Mouse (Mus musculus): ENCODE measurements at regions not wholly inside any gene's neighbourhood (a gene's known extent, or its start where the extent isn't known, plus 50 kb on each side); places are given as distances from the start of the nearest gene placed in this dataset.
"Not testable (repeated sequence)": the region's sequence is repeated elsewhere in the genome, so short reads cannot be mapped to it uniquely, and the experiment has no call there.

GRCm38 (mm10) chr16:50779030-50779784 is 188.3 kb upstream of the Ccdc54 start:
- DNase-seq (ENCODE audit: low spot score in 2 of 2): no peak

GRCm38 (mm10) chr16:50774699-50775098 is 183.7 kb upstream of the Ccdc54 start:
- not testable (repeated sequence) for DNase-seq (ENCODE audit: low spot score in 2 of 2)

DNA sequence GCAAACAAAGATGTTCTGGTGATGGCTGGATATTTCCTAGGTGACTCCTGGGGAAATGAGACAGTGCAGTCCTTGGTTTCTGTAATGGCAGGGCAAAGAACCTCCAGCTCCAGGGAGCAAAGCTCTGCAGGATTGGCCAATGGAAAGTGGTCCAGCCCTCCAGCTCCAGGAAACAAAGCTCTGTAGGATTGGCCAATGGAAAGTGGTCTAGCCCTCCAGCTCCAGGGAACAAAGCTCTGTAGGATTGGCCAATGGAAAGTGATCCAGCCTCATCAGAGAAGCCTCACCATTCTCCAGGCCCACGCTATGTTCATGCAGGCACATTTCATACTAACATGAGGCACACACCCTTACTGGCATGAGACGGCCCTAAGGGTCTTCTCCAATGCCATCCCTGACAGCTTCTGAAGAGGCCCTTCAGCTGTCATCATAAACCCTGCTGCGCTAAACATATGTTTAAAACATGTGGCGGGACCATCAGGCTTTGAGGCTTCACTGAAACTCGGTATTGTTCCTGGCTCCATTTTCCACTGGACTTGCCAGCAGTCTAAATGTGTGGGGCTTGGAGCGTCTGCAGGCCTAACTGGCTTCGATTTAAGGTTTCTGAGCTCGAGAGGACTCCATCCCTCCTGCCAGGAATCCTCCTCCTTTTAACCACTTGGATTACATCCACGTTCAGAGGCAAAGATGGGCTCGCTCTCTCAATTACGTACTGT is 175.3 kb upstream of the Ccdc54 start:
- no peak for DNase-seq (ENCODE audit: low spot score in 2 of 2)

GRCm38 (mm10) chr16:50762096-50762495 is 171.1 kb upstream of the Ccdc54 start:
- DNase-seq (ENCODE audit: low spot score in 2 of 2): no peak

- DNase-seq (ENCODE audit: low spot score in 2 of 2): no peak
Observed at GRCm38 (mm10) chr16:50759979-50760378, 169.0 kb upstream of the Ccdc54 start.

GRCm38 (mm10) chr16:50756696-50757095 is 165.7 kb upstream of the Ccdc54 start:
- DNase-seq (ENCODE audit: low spot score in 2 of 2): no peak

DNA sequence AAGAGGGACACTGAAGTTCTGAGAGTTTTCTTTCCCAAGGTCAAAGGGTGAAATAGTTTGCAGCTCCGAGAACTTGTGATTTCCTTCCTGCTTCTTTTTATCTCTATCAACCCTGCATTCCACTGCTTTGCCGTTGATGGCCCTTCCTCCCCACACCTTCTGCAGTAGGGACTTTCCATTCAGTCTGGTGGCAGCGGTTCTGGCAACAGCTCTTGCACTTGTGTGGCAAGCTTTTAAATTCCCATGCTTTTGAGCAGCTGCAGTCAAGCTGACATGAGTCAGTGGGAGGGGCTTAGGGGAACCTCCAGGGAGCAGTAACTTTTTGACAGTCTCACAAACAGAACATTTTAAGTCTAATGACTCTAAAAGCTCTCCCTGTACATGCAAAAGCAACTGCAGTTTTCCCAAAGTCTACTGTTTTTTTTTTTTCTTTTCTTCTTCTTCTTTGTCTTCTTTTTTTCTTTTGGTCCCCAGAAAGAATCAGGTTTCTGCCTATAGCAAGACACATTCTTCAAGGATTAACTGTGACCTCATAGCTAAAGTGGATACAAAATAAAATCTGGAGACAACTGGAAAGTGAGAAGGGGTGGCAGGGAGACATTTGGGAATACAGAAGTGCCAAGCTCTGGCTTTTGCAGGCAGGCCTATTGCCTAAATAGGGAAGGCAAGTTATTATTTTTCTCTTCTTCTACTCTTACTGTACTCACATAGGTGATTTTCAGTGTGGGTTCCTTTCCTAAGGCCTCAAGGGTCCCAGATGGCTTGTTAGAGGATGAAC is 162.8 kb upstream of the Ccdc54 start:
- no peak for DNase-seq (ENCODE audit: low spot score in 2 of 2)

DNA sequence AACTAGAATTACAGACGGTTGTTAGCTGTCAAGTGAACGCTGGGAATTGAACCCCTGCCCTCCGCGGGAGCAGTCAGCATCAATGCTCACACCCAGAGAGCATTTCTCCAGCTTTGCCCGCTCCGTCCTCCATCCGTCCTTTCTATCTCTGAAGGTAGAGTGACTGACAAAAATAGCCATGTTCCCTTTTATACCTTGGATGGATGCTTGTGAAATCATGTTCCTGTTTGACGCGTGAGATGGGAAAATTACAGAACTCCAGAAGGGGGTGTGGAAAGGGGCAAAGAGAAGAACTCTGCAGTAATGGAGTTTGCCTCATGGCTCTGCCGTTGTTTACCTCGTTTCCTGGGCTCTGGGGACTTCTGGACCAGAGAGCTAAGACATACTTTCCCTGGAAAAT is 162.1 kb upstream of the Ccdc54 start:
- no peak for DNase-seq (ENCODE audit: low spot score in 2 of 2)

- DNase-seq (ENCODE audit: low spot score in 2 of 2): no peak
Observed at GRCm38 (mm10) chr16:50752277-50752600, 161.3 kb upstream of the Ccdc54 start.

DNA sequence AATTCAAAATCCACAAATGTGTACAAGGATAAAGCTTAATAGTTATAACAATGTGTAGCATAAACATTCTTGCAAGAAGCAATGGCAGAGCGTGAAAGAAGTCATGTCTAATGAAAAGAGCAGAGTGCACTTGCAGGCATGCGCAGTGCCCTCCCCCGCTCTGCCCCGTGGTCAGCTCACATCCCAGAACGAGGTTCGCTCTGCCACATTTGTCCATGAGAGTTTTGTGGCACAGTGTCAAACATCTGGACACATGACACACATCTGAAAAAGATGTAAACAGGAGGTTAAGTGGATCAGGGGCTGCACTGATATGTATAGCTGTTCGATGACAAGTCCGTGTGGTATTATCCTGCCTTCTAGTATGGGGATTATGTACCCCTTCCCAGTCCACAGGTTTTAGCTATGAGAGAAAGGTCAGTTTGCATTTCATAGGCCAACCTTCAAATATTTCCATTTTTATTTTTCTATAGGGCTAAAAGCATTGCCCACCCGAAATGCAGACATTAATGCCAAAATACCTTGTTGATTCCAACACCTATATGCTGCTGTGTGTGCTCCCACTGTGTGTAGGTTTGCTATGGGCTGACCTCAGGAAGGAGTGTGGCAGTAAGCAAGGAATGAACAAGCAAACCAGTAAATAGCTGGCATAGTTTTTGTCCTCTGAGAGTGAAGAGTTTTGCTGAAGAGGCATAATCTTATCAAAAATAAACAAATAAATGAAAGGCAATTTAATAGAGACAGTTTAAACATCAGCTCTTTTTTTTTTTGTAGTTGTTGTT is 160.7 kb upstream of the Ccdc54 start:
- DNase-seq (ENCODE audit: low spot score in 2 of 2): no peak

DNA sequence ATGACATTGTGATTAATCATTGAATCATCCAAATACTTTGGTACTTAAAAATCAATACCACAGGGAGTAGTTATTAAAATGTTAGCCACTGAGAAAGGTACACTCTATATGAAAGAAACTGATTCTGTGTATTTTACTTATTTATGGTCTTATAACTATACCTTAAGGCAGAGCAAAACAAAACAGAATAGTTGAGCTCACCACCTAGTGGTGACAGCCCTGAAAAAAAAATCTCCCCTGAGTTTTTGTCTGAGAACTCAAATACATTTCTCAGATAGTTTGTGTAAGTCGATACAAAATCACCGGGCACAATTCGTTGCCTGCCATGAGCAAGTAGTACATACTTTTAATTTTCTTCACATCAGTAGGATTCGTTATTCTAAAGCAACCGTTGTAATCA is 156.7 kb upstream of the Ccdc54 start:
- no peak for DNase-seq (ENCODE audit: low spot score in 2 of 2)

DNA sequence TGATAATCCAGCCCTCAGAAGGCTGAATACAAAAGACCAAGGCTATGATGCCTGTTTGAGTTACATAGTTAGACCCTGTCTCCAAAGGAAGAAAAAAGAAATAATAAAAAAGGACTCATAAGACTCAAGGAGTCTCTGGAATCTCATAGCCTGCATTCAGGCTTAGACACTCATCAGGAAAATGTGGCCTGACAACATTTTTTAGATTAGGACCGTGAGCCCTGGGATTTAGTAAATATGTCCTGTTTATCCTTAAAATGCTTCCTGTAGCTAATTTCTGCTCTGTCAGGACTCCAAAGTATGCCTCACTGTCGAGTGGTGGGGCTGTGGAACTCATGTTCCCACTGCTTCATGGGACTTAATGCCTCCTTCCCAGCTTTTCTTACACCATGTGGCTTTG is 154.8 kb upstream of the Ccdc54 start:
- no peak for DNase-seq (ENCODE audit: low spot score in 2 of 2)

- no peak for DNase-seq (ENCODE audit: low spot score in 2 of 2)
Observed at GRCm38 (mm10) chr16:50737396-50737843, 146.5 kb upstream of the Ccdc54 start.

- peak; percentile 65 to 87 for DNase-seq (ENCODE audit: low spot score in 2 of 2)
Observed at GRCm38 (mm10) chr16:50736151-50737047, 145.4 kb upstream of the Ccdc54 start.

GRCm38 (mm10) chr16:50733359-50733758 is 142.4 kb upstream of the Ccdc54 start:
- no peak for DNase-seq (ENCODE audit: low spot score in 2 of 2)

GRCm38 (mm10) chr16:50732082-50733006 is 141.4 kb upstream of the Ccdc54 start:
- peak; percentile 65 to 75 for DNase-seq (ENCODE audit: low spot score in 2 of 2)

GRCm38 (mm10) chr16:50729341-50729740 is 138.4 kb upstream of the Ccdc54 start:
- no peak for DNase-seq (ENCODE audit: low spot score in 2 of 2)

GRCm38 (mm10) chr16:50723144-50723543 is 132.2 kb upstream of the Ccdc54 start:
- DNase-seq (ENCODE audit: low spot score in 2 of 2): no peak

GRCm38 (mm10) chr16:50717306-50718017 is 126.5 kb upstream of the Ccdc54 start:
- peak; percentile 29 to 35 for DNase-seq (ENCODE audit: low spot score in 2 of 2)

Data from frontal cortex, postnatal 14 days (tissue).